Mouse (Mus musculus): ENCODE data around the gene Ldlrad3. TPM values are rescaled to one million over a fixed set of nuclear protein-coding genes. Genes with fewer than 3 reads are reported as not detected.

Gene Ldlrad3
- polyA plus RNA-seq, 1 experiment from 2014 or later, result 20.2 TPM

DNA sequence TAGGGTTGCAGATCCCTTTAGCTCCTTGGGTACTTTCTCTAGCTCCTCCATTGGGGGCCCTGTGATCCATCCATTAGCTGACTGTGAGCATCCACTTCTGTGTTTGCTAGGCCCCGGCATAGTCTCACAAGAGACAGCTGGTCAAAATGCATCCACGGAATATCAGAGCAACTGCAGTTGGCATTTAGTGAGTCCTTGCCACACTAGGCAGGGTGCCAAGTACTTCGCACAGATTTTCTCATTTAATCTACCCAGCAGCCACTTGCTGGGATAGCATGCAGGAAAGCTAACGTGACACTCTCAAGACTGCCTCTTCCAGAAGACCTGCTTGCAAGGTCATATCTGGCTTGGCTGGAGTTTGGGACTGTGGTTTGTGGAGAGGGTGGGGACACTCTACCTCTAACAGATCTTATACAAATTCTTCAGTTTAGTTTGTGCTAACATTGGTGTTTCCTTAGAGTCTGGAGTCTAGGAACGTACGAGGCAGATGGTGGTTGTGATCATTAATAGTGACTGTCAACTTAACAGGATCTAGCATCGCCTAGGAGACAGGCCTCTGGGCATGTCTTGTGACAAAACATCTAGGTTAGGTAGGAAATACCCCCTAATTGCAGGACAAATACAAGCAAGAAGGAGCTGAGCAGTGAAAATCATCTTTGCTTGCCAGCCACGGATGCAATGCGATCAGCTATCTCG lies 115.0 kb downstream of the Ldlrad3 start:
- no peak overlapping the region for H3K4me2 ChIP-seq
- H3K27ac ChIP-seq (ENCODE audit: poor library complexity, severe bottlenecking), result no peak overlapping the region
- 0 out of 2 replicates have a peak, but pooled peaks cover 4% of the 10 kb centered on the region for H3K4me1 ChIP-seq (replicated peaks)
- WGBS, result 80% methylated on average over 10 of the region's 10 CpGs
- no peak for ATAC-seq (ENCODE audit: insufficient number of reproducible peaks, low FRiP score)
- 0 out of 2 replicates have a peak, but pooled peaks cover 4% of the 10 kb centered on the region for H3K36me3 ChIP-seq
- no peaks in the 10 kb centered on the region for H3K9me3 ChIP-seq (replicated peaks)
- no peak overlapping the region for H3K4me3 ChIP-seq
- H3K9ac ChIP-seq, result no peak overlapping the region
- no peaks in the 10 kb centered on the region for H3K27me3 ChIP-seq (replicated peaks)

DNA sequence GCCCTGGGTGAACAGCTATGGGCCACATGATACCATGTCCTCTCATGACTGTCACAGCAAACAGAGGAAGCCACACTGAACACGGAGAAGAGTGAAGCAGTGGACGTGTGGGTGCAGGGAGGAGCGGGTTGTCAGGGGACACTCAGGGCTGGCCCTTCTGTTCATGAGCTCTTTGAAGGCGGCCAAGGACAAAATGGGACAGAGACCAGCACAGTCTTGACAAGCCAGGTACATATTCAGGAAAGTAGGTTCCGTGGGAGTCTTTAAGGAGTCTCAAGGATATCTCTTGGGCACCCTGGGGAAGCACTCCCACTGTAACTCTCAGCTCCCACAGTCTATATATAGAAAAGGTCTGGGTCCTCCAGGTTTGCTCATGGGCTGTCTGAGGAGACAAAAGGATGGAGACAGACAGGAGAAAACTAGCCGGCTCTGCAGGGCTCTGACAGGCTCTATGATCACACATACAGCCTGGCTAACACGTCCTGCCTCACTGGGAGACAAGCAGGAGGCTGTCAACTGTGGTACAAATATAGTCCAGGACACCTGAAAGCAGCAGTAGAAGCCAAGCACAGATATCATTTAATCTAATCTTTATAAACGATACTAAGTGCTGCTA lies 121.3 kb downstream of the Ldlrad3 start:
- no peak overlapping the region for H3K4me2 ChIP-seq
- 49% methylated on average over 8 of the region's 8 CpGs for WGBS
- ATAC-seq (ENCODE audit: insufficient number of reproducible peaks, low FRiP score), result no peak

DNA sequence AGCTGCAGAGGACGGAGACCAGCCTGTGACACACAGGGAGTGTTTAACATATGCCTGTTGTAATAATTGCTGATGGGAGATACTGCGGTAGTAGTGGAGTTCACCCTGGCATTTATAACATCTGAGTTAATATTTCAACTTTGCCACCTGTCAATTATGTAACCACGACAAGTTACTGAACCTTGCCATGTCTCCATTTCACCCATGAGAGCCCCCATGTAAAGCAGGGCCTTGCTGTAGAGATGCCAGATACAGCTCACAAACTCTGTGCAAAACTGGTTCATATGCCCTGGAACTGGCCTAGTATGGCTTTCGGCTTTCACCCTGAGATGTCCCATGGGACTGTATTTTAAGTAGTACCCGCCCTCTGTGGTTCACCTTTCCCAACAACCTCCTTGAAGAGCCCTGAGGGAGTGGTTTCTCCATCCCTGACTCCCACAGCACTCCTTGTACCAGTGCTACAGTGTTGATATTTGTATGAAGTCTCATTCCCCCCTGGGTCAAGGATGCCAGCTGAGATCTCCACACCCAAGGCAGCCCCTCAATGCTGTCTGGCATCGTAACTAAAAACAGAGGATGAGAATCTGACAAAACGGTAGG lies 122.2 kb downstream of the Ldlrad3 start:
- Histone ChIP-seq H3K9me3 (replicated peaks) (no peaks in the 10 kb centered on the region), H3K4me3 (no peak overlapping the region), H3K9ac (no peak overlapping the region), H3K27me3 (replicated peaks) (no peaks in the 10 kb centered on the region), H3K4me2 (no peak overlapping the region), H3K27ac (ENCODE audit: poor library complexity, severe bottlenecking) (no peak overlapping the region), H3K4me1 (replicated peaks) (peaks cover 19% of the 10 kb centered on the region), H3K36me3 (no peaks in the 10 kb centered on the region)
- 82% methylated on average over 7 of the region's 7 CpGs for WGBS
- no peak for ATAC-seq (ENCODE audit: insufficient number of reproducible peaks, low FRiP score)

More for the DNA sequence above, 121.3 kb downstream of the Ldlrad3 start:
- Histone ChIP-seq H3K9ac (no peak overlapping the region), H3K36me3 (no peaks in the 10 kb centered on the region), H3K27ac (ENCODE audit: poor library complexity, severe bottlenecking) (peak overlapping the region; percentile 6; the same call in 1 of the 2 replicates), H3K27me3 (replicated peaks) (no peaks in the 10 kb centered on the region), H3K4me1 (replicated peaks) (peaks cover 19% of the 10 kb centered on the region), H3K4me3 (no peak overlapping the region), H3K9me3 (replicated peaks) (no peaks in the 10 kb centered on the region)

DNA sequence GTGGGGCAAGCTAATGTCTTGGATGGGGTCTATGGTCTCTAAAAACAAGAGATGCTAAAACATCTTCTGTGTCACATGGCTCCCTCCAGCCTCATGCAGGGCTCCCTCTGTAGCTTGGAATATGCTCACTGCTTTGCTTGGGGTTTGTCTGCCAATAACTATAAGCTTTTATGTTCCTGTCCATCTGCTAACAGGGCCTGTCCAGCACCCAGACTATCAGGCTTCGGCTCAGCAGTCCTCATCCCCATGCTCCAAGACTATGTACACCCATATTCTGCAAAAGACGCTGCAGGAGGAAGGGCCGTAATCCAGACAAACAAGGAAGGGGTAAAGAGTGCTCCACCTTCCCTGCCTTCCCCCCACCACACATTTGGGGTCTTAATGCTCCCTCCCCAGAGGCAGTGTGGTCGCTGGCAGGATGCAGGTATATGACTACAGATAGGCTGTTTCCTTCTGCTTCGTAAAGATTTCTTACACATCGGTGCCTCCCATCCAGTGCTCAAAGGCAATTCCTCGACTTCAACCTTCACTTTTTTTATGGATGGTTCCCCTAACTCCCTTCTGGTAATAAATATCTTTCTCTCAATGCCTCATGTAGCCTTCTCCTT lies 123.2 kb downstream of the Ldlrad3 start:
- Histone ChIP-seq H3K36me3 (no peaks in the 10 kb centered on the region), H3K27ac (ENCODE audit: poor library complexity, severe bottlenecking) (no peak overlapping the region), H3K9me3 (replicated peaks) (no peaks in the 10 kb centered on the region), H3K4me3 (no peak overlapping the region), H3K4me2 (no peak overlapping the region), H3K27me3 (replicated peaks) (no peaks in the 10 kb centered on the region), H3K4me1 (replicated peaks) (peaks cover 19% of the 10 kb centered on the region), H3K9ac (no peak overlapping the region)
- ATAC-seq (ENCODE audit: insufficient number of reproducible peaks, low FRiP score), result no peak
- WGBS, result 85% methylated on average over 7 of the region's 7 CpGs

DNA sequence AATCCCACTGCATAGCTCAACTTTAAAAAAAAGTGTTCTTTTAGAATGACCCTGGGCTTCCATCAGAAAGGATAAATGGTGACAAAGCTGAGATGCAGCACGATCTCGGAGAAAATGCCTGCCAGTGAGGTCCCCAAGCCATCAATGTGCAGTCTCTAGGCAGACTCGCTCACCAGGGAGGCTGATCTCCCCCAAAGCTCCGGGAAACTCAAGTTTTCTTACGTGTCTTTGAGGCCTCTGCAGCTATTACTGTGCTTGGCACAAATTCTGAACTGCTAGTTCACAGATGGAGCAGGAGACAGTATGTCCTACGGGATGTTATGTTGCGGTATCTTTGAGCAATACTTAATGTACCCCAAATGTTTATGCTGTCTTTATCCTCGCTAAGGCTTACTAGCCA lies 124.3 kb downstream of the Ldlrad3 start:
- 80% methylated on average over 8 of the region's 8 CpGs for WGBS
- Histone ChIP-seq H3K9ac (no peak overlapping the region), H3K9me3 (replicated peaks) (no peaks in the 10 kb centered on the region)

DNA sequence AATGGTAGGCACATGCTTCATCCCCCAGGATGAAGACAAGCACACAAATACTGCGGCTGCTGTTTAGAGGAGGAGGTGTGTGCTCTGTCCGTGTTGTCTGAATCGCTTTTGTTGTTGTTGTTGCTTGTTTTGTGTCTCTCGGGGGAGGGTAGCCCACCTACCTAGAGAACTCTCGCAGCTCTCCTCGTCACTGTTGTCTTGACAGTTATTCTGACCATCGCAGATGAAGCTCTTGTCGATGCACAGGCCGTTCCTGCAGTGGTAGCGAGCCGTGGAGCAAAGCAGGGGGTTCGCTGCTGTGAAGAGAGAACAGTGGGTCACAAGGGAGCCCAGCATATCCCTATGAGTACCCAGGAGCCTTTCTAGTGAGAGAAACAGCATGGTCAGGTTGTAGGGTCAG lies 128.4 kb downstream of the Ldlrad3 start:
- no peak for ATAC-seq (ENCODE audit: insufficient number of reproducible peaks, low FRiP score)
- no peak overlapping the region for H3K9ac ChIP-seq
- peaks cover 15% of the 10 kb centered on the region for H3K4me1 ChIP-seq (replicated peaks)
- no peak overlapping the region for H3K27ac ChIP-seq (ENCODE audit: poor library complexity, severe bottlenecking)
- no peak overlapping the region for H3K4me2 ChIP-seq
- H3K27me3 ChIP-seq (replicated peaks), result no peaks in the 10 kb centered on the region
- no peak overlapping the region for H3K4me3 ChIP-seq
- H3K36me3 ChIP-seq, result 0 out of 2 replicates have a peak, but pooled peaks cover 3% of the 10 kb centered on the region
- 88% methylated on average over 12 of the region's 12 CpGs for WGBS
- H3K9me3 ChIP-seq (replicated peaks), result no peaks in the 10 kb centered on the region

More for the DNA sequence above, 124.3 kb downstream of the Ldlrad3 start:
- no peak overlapping the region for H3K4me2 ChIP-seq
- no peak overlapping the region for H3K4me3 ChIP-seq
- ATAC-seq (ENCODE audit: insufficient number of reproducible peaks, low FRiP score), result no peak
- H3K4me1 ChIP-seq (replicated peaks), result peaks cover 26% of the 10 kb centered on the region
- H3K27me3 ChIP-seq (replicated peaks), result no peaks in the 10 kb centered on the region
- H3K27ac ChIP-seq (ENCODE audit: poor library complexity, severe bottlenecking), result no peak overlapping the region
- H3K36me3 ChIP-seq, result 0 out of 2 replicates have a peak, but pooled peaks cover 3% of the 10 kb centered on the region

DNA sequence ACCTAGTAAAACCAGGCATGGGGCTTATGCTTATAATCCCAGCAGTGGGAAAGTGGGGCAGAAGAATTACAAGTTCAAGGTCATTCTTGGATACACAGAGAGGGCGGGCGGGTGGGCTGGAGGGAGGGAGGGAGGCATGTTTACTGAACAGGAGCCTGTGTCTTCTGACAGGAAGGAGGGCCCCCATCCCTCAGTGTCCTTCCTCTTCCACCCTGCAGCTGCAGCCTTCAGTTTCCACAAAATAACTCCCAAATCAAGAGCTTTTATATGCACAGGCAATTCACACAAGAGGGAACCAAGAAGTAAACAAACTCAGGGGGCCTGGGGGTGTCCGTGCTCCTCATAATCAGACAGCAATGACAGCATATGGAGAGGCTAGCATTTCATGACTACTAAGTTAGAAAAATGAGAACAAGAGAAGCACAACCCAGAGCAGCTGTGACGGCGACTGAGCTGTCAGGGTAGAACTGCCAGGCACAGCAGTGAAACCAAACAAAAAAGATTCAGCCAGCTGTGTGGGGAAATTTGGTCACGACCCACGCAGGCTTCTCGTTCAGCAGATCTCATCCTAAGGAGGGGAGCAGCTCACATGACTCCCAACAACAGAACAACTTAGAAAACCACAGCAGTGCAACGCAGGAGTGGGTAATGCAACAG lies 129.0 kb downstream of the Ldlrad3 start:
- Histone ChIP-seq H3K27ac (ENCODE audit: poor library complexity, severe bottlenecking) (no peak overlapping the region), H3K9me3 (replicated peaks) (no peaks in the 10 kb centered on the region), H3K27me3 (replicated peaks) (no peaks in the 10 kb centered on the region), H3K9ac (no peak overlapping the region), H3K4me1 (replicated peaks) (peaks cover 16% of the 10 kb centered on the region), H3K4me2 (no peak overlapping the region), H3K4me3 (no peak overlapping the region), H3K36me3 (0 out of 2 replicates have a peak, but pooled peaks cover 3% of the 10 kb centered on the region)
- ATAC-seq (ENCODE audit: insufficient number of reproducible peaks, low FRiP score), result no peak
- 64% methylated on average over 9 of the region's 9 CpGs for WGBS

DNA sequence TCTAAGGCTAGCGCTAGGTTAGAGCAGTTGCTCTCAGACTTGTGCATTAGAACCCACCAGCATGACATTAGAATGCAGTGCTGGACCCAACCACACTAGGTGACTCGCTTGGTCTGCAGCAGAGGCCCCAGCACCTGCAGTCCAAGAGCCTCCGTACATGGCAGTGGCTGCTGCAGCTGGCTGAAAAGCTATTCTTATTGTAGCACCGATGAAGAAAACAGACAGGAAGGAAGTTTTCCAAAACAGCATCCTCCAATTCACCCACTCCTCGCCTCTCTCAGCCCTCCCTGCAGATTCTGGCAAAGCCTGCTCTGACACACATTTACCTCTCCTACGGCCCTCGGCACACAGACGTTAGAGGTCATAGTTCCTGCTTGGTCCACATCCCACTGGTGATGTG lies 130.0 kb downstream of the Ldlrad3 start:
- 76% methylated on average over 8 of the region's 8 CpGs for WGBS
- H3K9me3 ChIP-seq (replicated peaks), result no peaks in the 10 kb centered on the region
- H3K4me3 ChIP-seq, result no peak overlapping the region
- ATAC-seq (ENCODE audit: insufficient number of reproducible peaks, low FRiP score), result no peak
- H3K27me3 ChIP-seq (replicated peaks), result no peaks in the 10 kb centered on the region
- no peak overlapping the region for H3K4me2 ChIP-seq
- H3K9ac ChIP-seq, result no peak overlapping the region
- H3K4me1 ChIP-seq (replicated peaks), result peaks cover 16% of the 10 kb centered on the region
- no peak overlapping the region for H3K27ac ChIP-seq (ENCODE audit: poor library complexity, severe bottlenecking)
- H3K36me3 ChIP-seq, result 0 out of 2 replicates have a peak, but pooled peaks cover 3% of the 10 kb centered on the region

DNA sequence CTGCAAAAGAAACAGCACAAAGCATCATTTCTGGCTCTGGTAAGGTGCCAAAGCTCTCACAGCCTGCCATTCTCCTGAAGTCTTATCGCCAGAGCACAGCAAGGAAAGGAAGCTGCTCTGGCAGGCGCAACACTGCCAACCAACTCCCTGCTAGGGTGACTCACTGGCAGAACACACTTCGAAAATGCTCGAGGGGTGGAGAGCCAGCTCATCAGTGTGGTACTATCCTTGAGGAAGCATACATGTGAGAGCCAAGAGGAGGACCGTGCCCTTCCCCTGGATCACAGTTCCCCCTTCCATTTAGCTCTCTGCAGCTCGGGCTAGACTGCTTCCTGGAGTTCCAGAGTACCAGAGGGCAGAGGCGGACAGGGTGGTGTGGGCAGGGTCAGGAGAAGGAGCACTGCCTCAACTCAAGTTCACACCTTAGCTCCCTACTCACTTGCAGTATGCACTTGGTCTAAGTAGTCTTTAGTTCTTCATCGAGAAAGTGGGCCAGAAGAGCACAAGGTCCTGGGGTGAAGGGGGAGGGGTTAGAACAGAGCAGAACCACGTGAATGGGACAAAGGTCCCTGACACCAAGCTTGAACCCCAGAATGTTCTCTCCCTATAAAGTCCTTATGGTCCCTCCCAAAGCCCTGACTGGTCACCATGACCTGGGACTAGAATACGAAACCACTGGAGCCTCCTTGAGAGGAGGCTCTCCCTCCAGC lies 133.1 kb downstream of the Ldlrad3 start:
- Histone ChIP-seq H3K4me1 (replicated peaks) (peaks cover 22% of the 10 kb centered on the region), H3K4me3 (no peak overlapping the region), H3K27me3 (replicated peaks) (no peaks in the 10 kb centered on the region), H3K4me2 (no peak overlapping the region), H3K36me3 (0 out of 2 replicates have a peak, but pooled peaks cover 3% of the 10 kb centered on the region), H3K9me3 (replicated peaks) (no peaks in the 10 kb centered on the region), H3K27ac (ENCODE audit: poor library complexity, severe bottlenecking) (no peak overlapping the region), H3K9ac (no peak overlapping the region)
- WGBS, result 62% methylated on average over 10 of the region's 10 CpGs
- peak; percentile 65 for ATAC-seq (ENCODE audit: insufficient number of reproducible peaks, low FRiP score)

DNA sequence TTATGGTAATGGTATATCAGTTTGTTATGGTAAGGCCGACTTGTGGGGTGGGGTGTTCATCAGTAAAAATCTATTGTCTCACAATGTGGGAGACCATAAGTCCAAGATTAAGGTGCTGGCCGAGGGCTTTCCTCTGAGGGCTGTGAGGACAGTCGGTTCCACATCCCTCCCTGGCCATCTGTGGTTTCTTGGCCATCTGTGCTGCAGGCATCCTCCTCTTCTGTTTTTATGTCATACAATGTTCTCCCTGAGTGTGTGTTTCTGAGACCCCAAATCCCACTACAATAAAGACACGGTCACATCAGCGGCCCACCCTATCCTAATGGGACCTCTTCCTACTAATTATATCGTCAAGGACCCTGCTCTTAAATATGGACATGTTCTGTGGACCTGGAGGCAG lies 133.8 kb downstream of the Ldlrad3 start:
- Histone ChIP-seq H3K4me3 (no peak overlapping the region), H3K36me3 (no peaks in the 10 kb centered on the region), H3K27ac (ENCODE audit: poor library complexity, severe bottlenecking) (no peak overlapping the region)

More for the DNA sequence above, 133.8 kb downstream of the Ldlrad3 start:
- WGBS, result 83% methylated on average over 6 of the region's 6 CpGs
- Histone ChIP-seq H3K4me2 (no peak overlapping the region), H3K4me1 (replicated peaks) (peaks cover 19% of the 10 kb centered on the region), H3K27me3 (replicated peaks) (no peaks in the 10 kb centered on the region), H3K9ac (no peak overlapping the region), H3K9me3 (replicated peaks) (no peaks in the 10 kb centered on the region)
- no peak; the same call in 1 of the 2 replicates for ATAC-seq (ENCODE audit: insufficient number of reproducible peaks, low FRiP score)
